Mouse (Mus musculus): Measurements from ENCODE around the gene Rpl3.
A peak's percentile ranks its signal among the peaks of the same experiment; 100 is the strongest.

Rpl3 gene

DNA sequence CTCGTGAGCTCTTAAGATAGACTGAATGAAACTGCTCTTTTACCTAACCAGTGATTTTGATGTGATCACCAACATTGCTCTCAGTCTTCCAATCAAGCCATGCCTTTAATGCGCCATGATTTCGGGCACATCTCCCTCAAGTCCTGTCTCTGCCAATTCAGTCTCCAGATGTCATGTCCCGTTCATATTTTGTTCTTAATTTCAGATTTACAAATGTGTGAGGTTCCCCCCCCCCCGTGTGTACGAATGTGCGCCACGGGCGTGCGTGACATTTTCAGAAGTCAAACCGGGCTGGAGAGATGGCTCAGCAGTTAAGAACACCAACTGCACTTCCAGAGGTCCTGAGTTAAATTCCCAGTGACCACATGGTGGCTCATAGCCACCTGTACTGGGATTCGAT, 7.9 kb downstream of the Rpl3 start:
- DNase-seq, result no peak

DNA sequence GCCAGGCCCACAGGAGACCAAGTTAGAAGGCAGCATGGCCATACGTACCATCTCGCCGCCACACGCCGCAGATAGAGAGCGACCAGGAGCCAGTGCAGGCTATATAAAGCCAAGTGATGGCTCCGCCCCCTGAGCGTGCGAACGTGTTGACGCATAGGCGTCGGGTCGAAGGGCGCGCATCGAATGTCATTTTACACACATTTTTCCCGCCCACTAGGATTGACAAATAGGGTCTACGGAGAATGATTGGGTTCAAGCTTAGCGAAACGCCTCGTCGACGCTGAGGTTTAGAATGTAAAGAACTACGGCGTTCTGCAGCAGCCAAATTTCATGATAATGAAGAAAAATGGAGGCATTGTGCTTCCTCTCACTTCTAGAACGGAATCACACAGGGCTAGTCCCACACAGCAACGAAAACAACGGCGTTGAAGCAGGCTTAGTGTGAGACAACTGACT, 8.4 kb downstream of the Rpl3 start:
- peak; percentile 99 for DNase-seq

DNA sequence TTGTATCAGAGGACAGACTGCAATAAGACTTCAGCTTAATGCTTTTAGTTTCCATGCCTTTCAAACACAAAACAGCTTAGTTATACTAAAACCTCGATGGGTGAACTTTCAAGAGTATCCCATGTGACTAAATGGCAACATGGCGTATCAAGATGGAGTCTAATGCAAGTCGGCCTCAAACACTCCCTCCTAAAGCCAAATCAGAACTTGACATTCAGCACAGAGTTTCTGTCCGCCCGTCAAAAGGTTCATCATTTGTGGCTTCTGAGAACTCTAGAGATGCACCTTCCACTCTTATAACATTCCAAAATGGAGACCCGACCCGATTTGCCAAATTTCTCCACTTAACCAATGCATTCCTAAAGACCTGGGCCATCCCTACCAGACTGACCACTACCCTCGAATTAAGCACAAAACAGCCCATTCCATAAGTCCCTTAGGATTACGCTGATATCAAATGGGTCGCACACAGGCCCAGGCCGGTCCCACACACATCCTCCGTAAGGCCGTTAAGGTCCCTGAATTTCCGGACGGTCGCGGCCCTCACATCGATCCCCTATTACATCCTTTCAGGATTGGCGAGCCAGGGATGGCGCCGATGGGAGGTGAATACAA, 8.9 kb downstream of the Rpl3 start:
- DNase-seq, result no peak

DNA sequence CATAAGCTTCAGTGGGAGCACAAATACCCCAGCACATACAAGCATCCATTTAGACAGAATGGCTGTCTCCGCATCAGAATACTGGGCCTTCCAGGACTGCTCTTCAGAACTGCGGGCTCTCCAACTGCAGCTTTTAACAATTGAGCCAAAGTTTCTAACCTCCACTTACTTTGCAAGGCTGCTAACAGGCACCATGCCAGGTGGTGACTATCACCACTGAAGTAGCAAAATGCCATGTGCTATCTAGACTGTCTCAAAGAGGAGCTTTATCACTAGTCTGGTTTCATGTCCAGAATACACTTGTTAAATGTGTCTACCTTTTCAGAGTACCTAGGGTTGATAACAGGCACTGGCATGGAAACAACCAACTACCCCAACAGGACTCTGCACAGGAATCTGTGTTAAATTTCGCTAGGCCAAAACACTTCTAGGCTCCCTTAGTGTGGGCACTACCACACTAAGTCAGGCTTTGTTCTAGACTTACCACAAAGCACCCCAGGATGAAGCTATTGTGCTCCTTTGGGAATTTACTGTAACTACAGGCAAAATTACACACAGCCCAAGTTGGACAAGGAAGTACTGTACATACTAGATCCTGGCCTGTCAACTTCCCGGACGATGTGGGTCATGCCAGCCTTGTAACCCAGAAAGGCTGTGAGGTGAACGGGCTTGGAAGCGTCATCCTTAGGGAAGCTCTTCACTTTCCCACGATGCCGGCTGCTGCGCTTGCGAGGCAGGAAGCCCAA, 9.7 kb downstream of the Rpl3 start:
- DNase-seq, result no peak

DNA sequence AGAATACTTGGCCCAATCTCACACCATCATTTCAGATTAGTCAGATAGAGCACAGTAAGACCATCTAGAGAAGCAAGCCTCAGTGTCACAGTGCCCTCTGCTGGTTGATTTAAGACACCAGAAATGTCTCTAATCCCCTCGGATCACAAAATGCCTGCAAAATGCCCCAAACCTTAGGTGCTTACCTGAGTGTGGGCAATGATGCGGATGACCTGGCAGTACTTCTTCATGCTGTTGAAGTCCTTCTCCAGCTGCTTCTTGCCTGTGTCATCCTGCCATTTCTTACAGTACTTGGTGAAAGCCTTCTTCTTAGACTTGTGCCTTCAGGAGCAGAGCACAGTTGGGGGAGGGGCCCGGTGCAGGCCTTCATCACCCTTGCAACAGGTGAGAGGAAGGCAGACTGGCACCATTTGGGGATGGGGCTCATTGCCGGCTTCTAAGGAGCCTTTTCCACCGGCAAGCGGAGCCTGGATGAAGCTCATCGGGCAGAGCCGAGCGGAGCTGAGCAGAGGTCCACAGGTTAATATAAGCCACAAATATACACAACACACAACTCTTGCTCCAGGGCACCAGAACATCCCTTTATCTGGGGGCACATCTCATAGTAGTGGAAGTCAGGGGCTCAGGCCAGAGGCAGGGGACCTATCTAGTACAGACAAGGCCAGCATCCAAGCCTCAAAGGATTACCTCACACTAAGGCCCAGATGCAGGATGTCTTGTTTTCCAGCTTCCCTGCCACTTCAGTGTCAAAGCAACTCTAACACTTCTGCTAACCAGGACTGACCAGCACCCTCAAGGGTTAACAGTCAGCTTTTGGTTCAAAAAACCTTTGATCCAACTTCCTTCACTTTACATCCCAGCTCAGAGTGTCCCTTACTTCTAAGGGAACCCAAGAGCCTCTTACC, 10.7 kb downstream of the Rpl3 start:
- DNase-seq, result no peak

DNA sequence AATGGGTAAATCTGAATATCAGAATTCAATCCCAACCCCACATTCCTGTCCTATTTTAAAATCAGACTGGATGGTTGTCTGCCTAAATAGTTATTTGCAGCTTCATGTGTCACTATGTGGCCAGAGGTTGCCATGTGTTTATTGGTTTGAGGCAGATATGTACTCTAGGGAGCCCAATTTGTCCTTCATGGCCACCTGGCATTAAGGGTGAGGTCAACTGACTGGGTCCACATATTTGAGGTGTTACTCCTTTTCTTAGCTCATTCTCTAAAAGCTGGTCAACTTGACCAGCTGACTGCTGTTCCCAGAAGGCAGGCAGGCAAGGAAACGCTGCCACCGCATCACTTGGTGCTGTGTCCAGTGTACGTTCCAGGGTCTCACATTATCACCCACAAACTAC, 11.7 kb downstream of the Rpl3 start:
- no peak for DNase-seq

DNA sequence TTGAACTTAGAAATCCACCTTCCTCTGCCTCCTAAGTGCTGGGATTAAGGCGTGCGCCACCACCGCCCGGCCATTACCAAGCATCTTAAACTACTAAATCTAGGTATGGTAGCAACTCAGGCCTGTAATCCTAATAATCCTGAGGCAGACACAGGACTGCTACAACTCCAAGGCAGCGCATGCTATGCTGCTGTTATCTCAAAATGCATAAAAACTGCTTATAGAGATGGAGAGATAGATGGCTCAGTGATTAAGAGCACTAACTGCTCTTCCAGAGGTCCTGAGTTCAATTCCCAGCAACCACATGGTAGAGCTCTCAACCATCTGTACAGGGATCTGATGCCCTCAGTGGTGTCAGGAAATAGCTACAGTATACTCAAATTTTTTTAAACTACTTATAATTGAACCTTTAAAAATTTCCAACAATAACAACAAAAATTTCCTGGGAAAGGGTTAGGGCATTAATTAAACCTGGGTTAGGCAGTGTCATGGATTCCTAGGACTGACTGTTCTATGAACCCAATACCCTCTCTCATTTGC, 12.5 kb downstream of the Rpl3 start:
- DNase-seq, result no peak

DNA sequence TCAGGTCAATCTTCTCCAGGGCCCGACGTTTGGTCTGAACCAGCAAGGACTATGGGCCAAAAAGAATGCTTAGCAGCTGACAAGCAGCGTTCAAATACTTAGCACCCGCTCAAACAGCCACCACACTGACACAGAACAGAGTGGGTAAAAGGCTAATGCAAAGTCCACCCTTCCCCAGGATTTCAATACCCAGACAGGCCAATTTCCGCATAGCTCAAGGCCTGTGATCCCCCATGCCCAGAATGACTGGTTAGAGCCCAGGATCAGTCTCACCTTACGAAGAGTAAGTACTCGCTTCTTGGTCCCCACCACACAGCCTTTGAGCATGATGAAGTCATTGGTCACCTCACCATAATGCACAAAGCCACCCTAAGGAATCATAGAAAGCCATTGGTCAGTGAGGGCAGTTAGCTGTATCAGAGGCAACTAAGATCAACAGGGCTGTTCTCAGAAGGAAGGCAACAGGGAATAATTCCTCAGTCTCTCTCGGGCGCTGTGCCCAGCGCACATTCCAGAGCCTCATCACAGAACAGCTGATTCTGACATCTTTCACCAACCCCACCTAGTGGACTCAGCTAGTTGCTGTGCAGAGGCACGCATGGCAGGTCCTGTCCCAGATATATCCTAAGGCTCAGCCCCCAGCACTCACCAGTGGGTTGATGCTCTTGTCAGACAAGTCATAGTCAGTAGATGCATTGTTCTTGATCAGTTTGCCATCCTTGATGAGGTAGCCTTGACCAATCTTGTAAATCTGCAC, 13.4 kb downstream of the Rpl3 start:
- DNase-seq, result no peak

DNA sequence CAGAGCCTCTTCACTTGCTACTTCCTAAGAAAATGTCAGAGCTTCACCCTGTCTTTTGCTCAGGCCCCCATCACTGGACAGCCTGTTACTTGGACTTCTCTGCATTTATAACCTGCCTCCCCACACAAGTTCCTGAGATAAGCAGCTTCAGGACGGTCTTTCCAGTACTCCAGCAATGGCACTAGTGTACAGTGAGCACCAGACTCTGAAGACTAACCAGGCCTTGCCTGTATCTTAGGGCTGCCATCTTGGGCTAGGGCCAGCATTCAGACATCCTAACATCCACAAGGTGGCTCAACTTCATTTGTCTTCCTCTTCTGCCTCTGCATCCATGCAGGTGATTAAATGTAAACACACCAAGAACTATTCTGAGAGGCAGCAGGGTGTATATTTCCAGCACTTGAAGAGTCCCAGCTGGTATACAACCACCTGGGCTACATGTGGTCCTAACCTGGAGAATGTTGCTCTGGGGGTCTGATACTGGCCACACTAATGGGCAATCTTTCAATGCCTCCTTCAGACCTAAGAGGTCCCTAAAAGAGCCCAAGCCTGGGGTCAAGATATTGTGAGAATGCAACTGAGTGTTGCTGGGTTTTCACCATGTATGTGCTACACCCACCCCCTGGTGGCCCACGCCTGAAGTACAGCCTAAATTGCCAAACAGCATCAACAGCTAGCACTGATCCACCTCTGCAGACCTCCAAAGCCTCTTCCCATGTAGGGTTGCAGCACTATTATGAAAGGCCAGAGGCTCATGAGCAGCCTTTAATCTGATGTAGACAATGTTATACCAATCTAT, 15.1 kb downstream of the Rpl3 start:
- DNase-seq, result peak; percentile 81

DNA sequence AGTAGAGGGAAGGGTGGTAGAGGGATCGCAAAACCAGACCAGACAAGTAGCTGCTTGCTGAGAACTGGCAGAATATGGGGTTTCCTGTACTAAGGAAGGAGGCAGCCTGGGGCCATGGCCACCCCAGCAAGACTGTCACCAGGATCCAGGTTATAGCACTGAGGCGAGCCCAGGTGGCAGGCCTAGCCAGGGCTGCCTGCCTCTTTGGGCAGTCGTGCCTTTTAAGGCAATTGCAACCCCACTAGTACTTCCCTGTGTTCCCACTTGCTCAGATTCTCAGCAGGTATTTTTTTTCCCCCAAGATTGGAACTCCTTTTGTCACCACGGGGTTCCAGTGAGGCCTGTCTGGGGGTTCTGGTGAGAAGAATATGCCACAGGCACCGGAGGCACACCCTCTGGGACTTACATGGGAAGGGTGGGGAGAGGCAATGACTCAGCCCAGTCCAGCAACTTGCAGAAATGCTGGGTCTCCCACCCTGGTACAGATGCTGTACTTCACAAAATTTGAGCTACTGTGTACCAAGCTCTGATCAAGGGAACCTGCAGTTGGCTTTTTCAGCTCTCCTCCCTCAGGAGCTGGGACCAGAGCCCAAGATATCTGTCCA, 15.8 kb downstream of the Rpl3 start:
- no peak for DNase-seq

DNA sequence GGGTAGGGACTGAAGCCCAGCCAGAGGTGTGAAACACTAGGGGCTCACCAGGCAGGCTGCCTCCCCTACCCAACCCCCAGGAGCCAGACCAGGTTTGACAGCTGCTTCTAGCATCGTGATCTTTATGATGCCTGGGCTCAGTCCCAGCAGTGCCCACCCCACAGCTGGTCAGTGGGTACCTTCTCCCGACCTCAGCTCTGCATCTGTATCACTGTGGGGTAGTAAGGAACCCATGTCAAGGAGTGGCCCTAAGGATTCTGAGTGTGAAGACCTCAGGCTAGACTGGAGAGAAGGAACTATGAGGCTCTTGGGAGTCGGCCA, 16.3 kb downstream of the Rpl3 start:
- DNase-seq, result no peak

DNA sequence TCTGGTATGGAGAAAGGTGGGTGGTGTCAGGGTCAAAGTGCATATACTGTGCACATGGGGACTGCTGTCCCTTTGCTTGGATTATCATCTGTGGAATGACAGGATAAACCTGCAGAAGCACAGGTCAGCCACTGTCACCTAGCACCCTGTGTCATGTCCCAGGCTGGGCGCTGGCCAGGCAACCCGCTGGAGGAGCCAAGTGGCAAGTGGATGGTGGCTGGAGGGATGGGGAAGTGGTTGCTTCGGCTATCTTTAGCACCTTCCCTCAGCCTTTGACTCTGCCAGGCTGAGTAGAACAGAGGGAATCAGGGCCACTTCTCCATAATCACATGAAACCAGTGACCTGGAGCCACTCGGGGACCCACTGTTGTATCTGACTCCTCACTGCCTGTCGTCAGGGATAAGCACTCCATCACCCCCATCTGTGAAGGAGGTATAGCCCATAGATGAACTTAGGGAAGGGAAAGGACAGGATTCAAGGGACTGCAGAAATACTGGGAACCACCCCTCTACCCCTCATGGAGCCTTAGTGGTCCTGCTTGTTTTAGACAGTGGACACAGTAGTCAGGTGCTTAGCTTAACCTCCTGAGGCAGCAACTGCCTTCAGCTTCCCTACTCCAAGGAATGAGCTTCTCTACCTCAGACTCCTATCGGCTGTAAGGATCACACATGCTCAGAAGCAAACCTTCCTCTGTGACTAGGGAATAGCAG, 16.9 kb downstream of the Rpl3 start:
- DNase-seq, result no peak

DNA sequence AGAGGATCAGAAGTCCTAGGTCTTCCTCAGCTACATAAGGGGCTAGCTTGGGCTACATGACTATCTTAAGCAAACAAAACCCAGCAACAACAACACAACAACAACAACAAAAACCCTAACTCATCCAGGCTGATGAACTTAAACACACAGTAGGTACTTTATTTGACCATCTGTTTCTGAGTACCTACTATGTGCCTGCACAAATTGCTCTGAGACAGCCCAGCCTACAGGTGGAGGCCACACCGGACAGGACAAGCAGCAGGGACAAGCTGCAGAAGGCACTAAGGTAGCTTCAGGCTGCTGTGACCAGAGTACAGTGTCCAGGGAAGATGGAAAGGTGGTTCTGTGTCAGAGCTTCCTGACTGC, 18.4 kb downstream of the Rpl3 start:
- no peak for DNase-seq

DNA sequence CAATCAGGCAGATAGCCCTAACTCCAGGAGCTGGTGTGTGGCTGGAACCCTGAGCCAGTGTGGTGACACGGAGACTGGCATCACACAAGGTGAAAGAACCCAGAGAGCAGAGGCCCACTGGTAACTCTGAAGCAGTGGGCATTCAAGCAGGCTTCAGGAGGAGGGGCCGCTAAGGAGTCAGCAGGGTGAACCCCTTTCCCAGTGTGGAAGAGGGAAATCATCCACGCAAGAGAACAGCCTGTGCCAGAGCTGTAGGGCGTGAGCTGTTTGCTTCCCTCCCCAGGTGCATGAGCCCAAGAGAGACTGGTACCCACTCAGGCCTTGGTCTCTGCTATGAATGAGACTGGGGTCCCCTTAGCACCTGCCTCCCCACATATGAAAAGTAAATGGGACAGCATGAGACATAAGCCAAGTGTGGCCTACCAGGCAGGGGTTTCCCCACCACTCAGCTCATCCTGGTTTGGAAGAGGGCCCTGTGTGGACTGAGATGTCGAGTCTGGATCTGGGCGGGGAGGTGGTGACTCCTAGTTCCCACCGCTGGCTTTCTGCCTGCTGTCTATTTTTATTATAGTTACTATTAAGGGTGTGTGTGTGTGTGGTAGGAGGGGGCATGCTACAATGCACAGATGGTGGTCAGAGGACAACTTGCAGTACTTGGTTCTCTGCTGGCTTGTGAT, 19.0 kb downstream of the Rpl3 start:
- no peak for DNase-seq

DNA sequence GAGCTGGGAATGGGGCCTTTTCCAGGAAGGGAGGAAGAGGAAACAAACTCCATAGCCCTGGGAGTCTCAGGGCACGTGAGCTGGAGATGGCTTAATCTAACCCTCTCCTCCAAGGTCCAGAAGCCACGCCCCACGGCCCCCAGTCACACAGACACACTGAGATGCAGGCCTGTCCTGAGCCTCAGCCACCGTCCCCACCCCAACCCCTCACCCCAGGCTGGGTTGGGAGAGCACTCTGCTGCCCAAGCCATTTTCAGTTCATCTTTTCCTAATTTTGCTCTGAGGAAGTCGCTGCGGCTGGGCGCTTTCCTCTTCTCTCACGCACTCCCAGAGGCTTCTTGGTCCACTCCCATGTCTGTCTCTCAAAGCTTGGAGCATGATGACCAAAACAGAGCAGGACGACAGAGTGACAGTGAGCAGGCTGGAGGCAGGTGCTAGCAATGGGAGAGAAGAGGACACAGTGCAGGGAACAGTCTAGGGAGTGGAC, 19.7 kb downstream of the Rpl3 start:
- DNase-seq, result no peak

DNA sequence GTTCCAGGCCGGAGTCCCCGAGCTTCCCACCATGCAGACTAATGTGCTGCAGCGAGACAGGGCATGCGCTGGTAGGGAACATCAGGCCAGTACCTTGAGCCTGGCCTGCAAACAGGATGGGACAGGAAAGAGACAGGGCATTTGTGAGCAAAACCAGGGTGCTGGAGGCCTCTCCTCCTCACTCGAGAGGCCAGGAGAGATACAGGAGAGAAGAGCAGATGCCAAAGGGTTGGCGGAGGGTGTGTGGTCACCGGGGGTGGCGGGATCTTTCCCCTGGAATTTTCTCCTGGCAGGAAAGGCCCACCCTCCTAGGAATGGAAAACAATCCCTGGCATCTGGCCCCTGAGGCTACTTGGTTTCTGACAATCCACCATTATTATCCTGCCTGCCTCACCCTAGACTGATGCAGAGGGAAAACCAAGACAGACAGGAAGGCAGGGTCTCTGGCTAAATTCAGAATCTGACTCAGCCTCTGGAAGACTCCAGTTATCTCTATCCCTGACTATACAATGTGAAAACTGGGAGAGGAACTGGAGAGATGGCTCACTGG, 21.5 kb downstream of the Rpl3 start:
- no peak for DNase-seq

DNA sequence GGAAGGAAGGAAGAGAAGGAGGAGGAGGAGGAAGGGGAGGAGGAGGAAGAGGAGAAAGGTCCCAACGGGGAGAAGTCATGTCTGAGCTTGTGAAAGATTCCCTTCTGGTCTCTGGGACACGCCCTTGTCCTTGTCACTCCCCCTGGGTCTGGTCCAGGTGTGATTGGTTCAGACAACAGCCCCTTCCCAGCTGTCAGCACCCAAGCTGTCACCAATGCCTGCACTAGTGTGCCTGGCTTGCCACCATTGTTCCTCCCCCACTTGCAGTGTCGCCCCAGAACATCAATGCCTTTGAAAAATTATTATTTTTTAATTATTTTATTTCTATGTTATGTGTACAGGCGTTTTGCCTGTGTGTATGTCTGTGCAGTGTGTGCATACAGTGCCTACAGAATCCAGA, 22.5 kb downstream of the Rpl3 start:
- DNase-seq, result no peak

DNA sequence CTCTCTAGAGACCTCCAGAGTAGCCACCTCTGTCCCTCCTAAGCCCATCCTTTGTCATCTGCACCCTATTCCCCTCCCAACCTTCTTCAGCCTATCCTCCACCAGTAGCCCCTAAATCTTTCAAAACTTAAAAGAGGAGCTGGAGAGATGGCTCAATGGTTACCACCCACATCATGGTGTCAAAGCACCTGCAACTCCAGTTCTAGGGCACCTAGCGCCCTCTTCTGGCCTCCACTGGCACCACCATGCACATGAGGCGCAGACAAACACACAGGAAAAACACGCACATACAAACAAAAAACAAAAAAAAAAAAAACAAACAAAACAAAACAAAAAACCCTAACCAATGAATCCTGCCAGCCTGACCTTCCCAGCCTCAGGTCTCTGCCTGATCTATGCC, 25.1 kb downstream of the Rpl3 start:
- no peak for DNase-seq

DNA sequence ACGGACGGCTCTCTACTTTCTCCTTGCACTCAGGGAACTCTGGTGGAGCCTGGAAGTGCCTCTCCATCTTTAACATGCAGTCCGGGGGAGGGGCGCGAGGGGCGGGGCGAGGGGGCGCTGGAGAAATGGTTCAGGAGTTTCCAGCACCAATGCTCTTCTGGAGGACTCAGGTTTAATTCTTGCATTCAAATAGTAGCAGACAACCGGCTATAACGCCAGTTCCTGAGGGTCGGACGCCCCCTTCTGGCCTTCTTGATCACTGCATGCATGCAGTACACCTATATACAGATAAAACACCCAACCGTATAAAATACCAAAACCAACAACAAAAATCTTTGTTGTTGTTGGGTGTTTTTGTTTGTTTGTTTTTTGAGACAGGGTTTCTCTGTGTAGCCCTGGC, 26.3 kb downstream of the Rpl3 start:
- peak; percentile 57 for DNase-seq

DNA sequence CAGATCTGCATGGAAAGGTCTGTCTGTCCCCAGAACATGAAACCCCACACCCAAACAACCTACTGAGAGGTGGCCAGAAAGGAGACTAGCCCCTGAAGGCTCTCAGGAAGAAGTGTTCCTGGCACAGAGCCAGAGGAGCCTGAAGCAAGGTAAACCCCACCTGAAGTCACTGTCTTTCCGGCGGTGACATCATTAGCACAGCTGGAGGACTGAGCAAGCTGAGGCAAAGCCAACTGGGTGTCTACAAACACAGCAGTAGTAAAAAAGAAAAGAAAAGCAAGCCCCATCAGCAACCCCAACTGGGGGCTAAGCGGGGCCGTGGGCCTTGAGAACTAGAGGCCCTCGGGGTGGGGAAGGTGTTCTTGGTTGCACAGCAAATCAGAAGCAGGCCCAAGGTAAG, 26.7 kb downstream of the Rpl3 start:
- no peak for DNase-seq
